Mouse (Mus musculus) hindbrain, embryonic 11.5 days (tissue): Measurements from ENCODE around the gene Kalrn. TPM values are rescaled to one million over a fixed set of nuclear protein-coding genes. Genes with fewer than 3 reads are reported as not detected.

Source experiments
- ATAC-seq: fragments of 200-750 bp; cut with Nextera tagmentation; 2 replicates; pipeline ENCODE4 v1.8.0; 2017; ENCODE audit warnings: mild to moderate bottlenecking, moderate TSS enrichment, moderate library complexity; ENCODE audit not compliant: low FRiP score
- DNase-seq: peaks from one replicate; pipeline ENCODE4 v3.0.0-alpha.2; 2015; ENCODE audit warnings: low spot score
- H3K27ac ChIP-seq: fragments of 300-500 bp; sonication (generic); 2 replicates; pipeline ENCODE4 v1.5.1; 2014; ENCODE audit warnings: mild to moderate bottlenecking, low read depth, low read length
- H3K27me3 ChIP-seq: fragments of 300-500 bp; sonication (generic); 2 replicates; pipeline ENCODE4 v1.6.1; 2014; ENCODE audit warnings: mild to moderate bottlenecking, low read length, moderate library complexity, mixed read lengths; ENCODE audit not compliant: control insufficient read depth, insufficient read depth
- H3K36me3 ChIP-seq: fragments of 300-500 bp; sonication (generic); 2 replicates; pipeline ENCODE4 v1.6.1; 2014; ENCODE audit warnings: mild to moderate bottlenecking, low read length, moderate library complexity, mixed read lengths; ENCODE audit not compliant: control insufficient read depth, insufficient read depth
- H3K4me1 ChIP-seq: fragments of 300-500 bp; sonication (generic); replicated peaks from 2 replicates; pipeline ENCODE4 v1.6.1; 2014; ENCODE audit warnings: low read length, mixed read lengths; ENCODE audit not compliant: control insufficient read depth, insufficient read depth
- H3K4me2 ChIP-seq: fragments of 300-500 bp; sonication (generic); replicated peaks from 2 replicates; pipeline ENCODE4 v1.6.1; 2014; ENCODE audit warnings: mild to moderate bottlenecking, low read depth, low read length
- H3K4me3 ChIP-seq: fragments of 300-500 bp; sonication (generic); 2 replicates; pipeline ENCODE4 v1.5.1; 2014; ENCODE audit warnings: low read depth, low read length
- H3K9ac ChIP-seq: fragments of 300-500 bp; sonication (generic); 2 replicates; pipeline ENCODE4 v1.6.1; 2014; ENCODE audit warnings: low read depth, low read length
- H3K9me3 ChIP-seq: fragments of 300-500 bp; sonication (generic); 2 replicates; pipeline ENCODE4 v1.6.1; 2016; ENCODE audit warnings: low read length; ENCODE audit not compliant: control insufficient read depth
- WGBS: fragments of 180-500 bp; shearing (Covaris S2); extraction: QIAGEN DNeasy Blood & Tissue Kit; methylation state at CpG from one replicate; pipeline ENCODE4 v1.1.7; 2014; 5-methylcytosine and 5-hydroxymethylcytosine counted together
- polyA plus RNA-seq: library from polyadenylated mRNA; unstranded; fragments of >200 nt; fragmentation: Nextera tagmentation; extraction: Ambion mirVana; gene quantifications from 2 replicates; pipeline ENCODE4 v1.2.1, GENCODE M21; 2014

The Kalrn gene
- polyA plus RNA-seq, 1 experiment from 2014 or later = 25.6 TPM

GRCm38 (mm10) chr16:34011991-34012845 lies 561.1 kb downstream of the Kalrn start:
- 0 out of 2 replicates have a peak, but pooled peaks cover 2% of the 10 kb centered on the region for H3K36me3 ChIP-seq

GRCm38 (mm10) chr16:34009567-34009966 lies 563.8 kb downstream of the Kalrn start:
- H3K9me3 ChIP-seq = no peaks in the 10 kb centered on the region
- no peak for ATAC-seq
- H3K4me2 ChIP-seq = no peak overlapping the region
- H3K27me3 ChIP-seq = no peaks in the 10 kb centered on the region
- no peak overlapping the region for H3K4me3 ChIP-seq
- DNase-seq = no peak
- 93% methylated on average over 2 of the region's 2 CpGs for WGBS
- H3K27ac ChIP-seq = no peak overlapping the region
- H3K4me1 ChIP-seq = no peaks in the 10 kb centered on the region
- H3K36me3 ChIP-seq = 0 out of 2 replicates have a peak, but pooled peaks cover 2% of the 10 kb centered on the region
- no peak overlapping the region for H3K9ac ChIP-seq

More at GRCm38 (mm10) chr16:34011991-34012845, 561.1 kb downstream of the Kalrn start:
- H3K4me3 ChIP-seq = no peak overlapping the region
- no peak overlapping the region for H3K9ac ChIP-seq
- no peak overlapping the region for H3K27ac ChIP-seq
- DNase-seq (no peak), ATAC-seq (no peak)
- no peaks in the 10 kb centered on the region for H3K9me3 ChIP-seq
- WGBS = 94% methylated on average over 20 of the region's 20 CpGs
- no peak overlapping the region for H3K4me2 ChIP-seq
- no peaks in the 10 kb centered on the region for H3K27me3 ChIP-seq
- no peaks in the 10 kb centered on the region for H3K4me1 ChIP-seq

GRCm38 (mm10) chr16:34005986-34006385 lies 567.3 kb downstream of the Kalrn start:
- no peaks in the 10 kb centered on the region for H3K27me3 ChIP-seq
- WGBS = 97% methylated on average over 3 of the region's 3 CpGs
- ATAC-seq (no peak), DNase-seq (no peak)
- H3K4me2 ChIP-seq = no peak overlapping the region
- no peaks in the 10 kb centered on the region for H3K36me3 ChIP-seq
- no peak overlapping the region for H3K27ac ChIP-seq
- no peaks in the 10 kb centered on the region for H3K4me1 ChIP-seq
- H3K9ac ChIP-seq = no peak overlapping the region
- no peak overlapping the region for H3K4me3 ChIP-seq
- H3K9me3 ChIP-seq = no peaks in the 10 kb centered on the region

DNA sequence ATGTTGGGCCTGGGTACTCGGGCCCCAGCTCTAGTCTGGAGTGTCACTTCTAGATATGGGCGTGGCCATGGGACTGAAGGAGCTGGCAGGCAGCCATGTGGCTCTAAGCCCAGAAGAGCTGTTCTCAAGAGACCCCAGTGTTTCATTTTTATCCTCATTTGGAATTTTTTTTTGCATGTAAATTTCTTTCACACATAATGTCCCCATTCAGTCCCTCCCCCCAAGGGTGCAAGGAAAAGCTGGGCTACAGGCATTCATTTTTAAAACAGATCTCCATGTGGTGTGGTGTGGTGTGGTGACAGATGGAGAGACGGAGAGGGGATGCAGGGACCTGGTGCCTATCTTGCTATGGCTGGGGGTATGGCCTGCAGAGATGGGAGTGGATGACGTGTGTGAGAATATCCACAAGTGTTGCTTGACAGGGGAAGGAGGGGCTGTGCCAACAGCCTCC lies 569.2 kb downstream of the Kalrn start:
- Histone ChIP-seq H3K4me1 (no peaks in the 10 kb centered on the region), H3K4me2 (no peak overlapping the region), H3K9me3 (no peaks in the 10 kb centered on the region), H3K27me3 (no peaks in the 10 kb centered on the region), H3K36me3 (no peaks in the 10 kb centered on the region), H3K27ac (0 out of 2 replicates have a peak overlapping the region, but pooled peaks have one; percentile 33), H3K9ac (no peak overlapping the region), H3K4me3 (no peak overlapping the region)
- DNase-seq (peak; percentile 17), ATAC-seq (peak; percentile 79)
- 72% methylated on average over 4 of the region's 4 CpGs for WGBS

GRCm38 (mm10) chr16:34003566-34004127 lies 569.7 kb downstream of the Kalrn start:
- H3K9ac ChIP-seq = no peak overlapping the region
- WGBS = 82% methylated on average over 10 of the region's 10 CpGs
- ATAC-seq (no peak), DNase-seq (no peak)
- no peak overlapping the region for H3K4me3 ChIP-seq
- no peak overlapping the region for H3K4me2 ChIP-seq
- no peaks in the 10 kb centered on the region for H3K4me1 ChIP-seq
- H3K27me3 ChIP-seq = no peaks in the 10 kb centered on the region
- no peak overlapping the region for H3K27ac ChIP-seq
- no peaks in the 10 kb centered on the region for H3K9me3 ChIP-seq
- H3K36me3 ChIP-seq = no peaks in the 10 kb centered on the region

GRCm38 (mm10) chr16:34000715-34001114 lies 572.6 kb downstream of the Kalrn start:
- Histone ChIP-seq H3K27ac (no peak overlapping the region), H3K9me3 (no peaks in the 10 kb centered on the region), H3K4me1 (no peaks in the 10 kb centered on the region), H3K4me3 (no peak overlapping the region), H3K36me3 (no peaks in the 10 kb centered on the region), H3K9ac (no peak overlapping the region), H3K4me2 (no peak overlapping the region), H3K27me3 (no peaks in the 10 kb centered on the region)
- ATAC-seq (no peak), DNase-seq (no peak)
- WGBS = 92% methylated on average over 8 of the region's 8 CpGs

DNA sequence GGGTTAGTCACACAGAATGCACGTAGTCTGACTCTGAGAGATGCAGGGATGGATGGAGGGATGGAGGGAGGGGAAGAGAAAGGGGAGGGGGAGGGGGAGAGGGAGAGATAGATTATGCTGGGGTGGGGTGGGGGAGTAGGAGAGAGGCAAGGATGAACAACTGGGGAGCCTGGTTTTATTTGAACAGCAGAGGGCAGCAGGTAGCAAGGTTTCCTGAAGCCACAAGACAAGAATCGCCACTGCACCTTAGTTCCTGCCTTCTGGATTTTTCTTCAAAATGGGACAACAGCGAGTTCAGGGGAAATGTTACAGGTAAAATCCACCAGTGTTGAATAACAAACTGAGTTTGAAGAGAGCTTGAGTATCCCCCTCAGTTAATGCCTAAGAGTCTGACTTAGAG lies 573.9 kb downstream of the Kalrn start:
- 20% methylated on average over 3 of the region's 3 CpGs for WGBS
- Histone ChIP-seq H3K4me1 (no peaks in the 10 kb centered on the region), H3K9me3 (no peaks in the 10 kb centered on the region), H3K27me3 (no peaks in the 10 kb centered on the region), H3K36me3 (no peaks in the 10 kb centered on the region), H3K4me2 (no peak overlapping the region), H3K4me3 (no peak overlapping the region), H3K27ac (no peak overlapping the region), H3K9ac (no peak overlapping the region)
- DNase-seq = peak; percentile 65
- ATAC-seq = no peak

DNA sequence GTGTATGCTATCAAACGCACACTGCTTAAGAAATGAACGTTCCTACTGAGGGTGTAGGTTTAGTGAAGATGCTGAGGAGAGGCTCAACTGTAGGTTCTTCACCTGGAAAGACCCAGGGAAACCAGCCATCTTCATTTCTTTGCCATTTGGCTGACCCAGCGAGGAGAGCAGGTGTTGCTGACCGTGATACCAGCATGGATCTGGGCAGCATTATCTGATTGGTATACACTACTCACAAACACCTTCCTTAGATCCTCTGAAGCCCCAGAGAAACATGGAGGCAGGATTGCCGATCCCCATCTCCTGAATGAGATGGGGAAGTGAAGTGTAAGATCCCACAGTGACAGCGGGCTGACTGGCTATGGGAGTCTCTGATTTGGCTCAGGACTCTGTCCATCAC lies 575.3 kb downstream of the Kalrn start:
- no peak for ATAC-seq
- Histone ChIP-seq H3K9ac (no peak overlapping the region), H3K9me3 (no peaks in the 10 kb centered on the region), H3K36me3 (no peaks in the 10 kb centered on the region), H3K27ac (no peak overlapping the region), H3K4me2 (no peak overlapping the region), H3K4me3 (no peak overlapping the region), H3K27me3 (no peaks in the 10 kb centered on the region), H3K4me1 (no peaks in the 10 kb centered on the region)
- WGBS = 92% methylated on average over 6 of the region's 6 CpGs
- no peak for DNase-seq

DNA sequence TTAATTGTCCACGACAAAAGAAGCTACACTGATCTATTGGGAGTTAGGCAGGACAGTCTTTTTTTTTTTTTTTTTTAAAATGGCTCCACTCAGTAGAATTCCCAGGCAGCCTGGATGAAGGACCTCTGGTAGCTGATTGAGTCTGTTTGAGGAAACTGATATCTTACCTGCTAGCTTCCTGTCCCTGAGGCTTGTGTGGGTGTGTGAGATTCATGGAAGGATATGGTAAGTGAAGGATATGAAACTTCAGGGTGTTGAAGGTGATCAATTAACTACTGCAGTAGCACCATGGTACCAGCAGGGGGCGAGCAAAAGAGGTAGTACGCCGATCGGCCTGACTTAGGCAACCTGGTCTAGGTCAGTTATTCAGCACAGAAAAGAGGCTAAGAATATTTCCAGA lies 577.3 kb downstream of the Kalrn start:
- WGBS = 11% methylated on average over 5 of the region's 5 CpGs

More for the DNA sequence above, 577.3 kb downstream of the Kalrn start:
- H3K27ac ChIP-seq = no peak overlapping the region
- DNase-seq (peak; percentile 80), ATAC-seq (no peak)
- H3K4me3 ChIP-seq = no peak overlapping the region
- H3K4me1 ChIP-seq = no peaks in the 10 kb centered on the region
- no peak overlapping the region for H3K9ac ChIP-seq
- H3K36me3 ChIP-seq = no peaks in the 10 kb centered on the region
- no peaks in the 10 kb centered on the region for H3K9me3 ChIP-seq
- H3K27me3 ChIP-seq = no peaks in the 10 kb centered on the region
- H3K4me2 ChIP-seq = no peak overlapping the region
